Mouse (Mus musculus) bone marrow macrophage, adult 2 months (primary cell): ENCODE data around the gene Zscan2.

Experiments
- CTCF ChIP-seq: IDR thresholded peaks from 2 replicates; pipeline ENCODE4 v1.5.1; 2012; ENCODE audit warnings: low read depth, mild to moderate bottlenecking, low read length, moderate library complexity
- POLR2A ChIP-seq: IDR thresholded peaks from 2 replicates; pipeline ENCODE4 v1.6.1; 2012; ENCODE audit warnings: mild to moderate bottlenecking, low read depth, low read length, borderline replicate concordance

GRCm38 (mm10) chr7:80901541-80902274 is 41.0 kb downstream of the Zscan2 start:
- TF ChIP-seq POLR2A (no peak), CTCF (no peak)
